ENCODE assay signal across 15 mouse cellular contexts in the genomic region with DNA sequence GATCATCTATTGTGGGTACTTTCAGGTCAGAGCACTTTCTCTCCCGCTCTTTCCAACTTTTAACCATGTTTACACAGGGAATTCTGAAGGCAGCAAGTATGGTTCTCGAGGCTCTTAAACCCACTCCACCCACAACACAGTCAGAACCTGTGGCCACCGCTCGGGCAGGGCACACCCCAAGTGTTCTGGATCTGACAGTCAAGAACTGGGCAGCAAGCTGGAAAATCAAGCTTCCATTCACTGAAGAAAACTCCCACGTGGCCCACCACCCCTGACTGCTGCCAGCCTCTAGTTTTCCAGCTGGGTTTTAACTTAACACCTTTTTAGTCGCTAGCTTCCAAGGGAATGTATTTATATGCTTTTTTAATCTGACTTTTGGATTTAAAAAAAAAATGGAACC.
DNase-seq lines count a peak whose midpoint lies in the region; ATAC-seq and TF ChIP-seq lines count a peak whose summit lies in the region.
"Had no signal": no experiment of that assay in that cellular context is flagged by ENCODE, and none has a peak within 500 bp of the region (broad histone marks: within the 10 kb centered on the region; RNA-seq: fewer than 3 reads in every experiment).

No protein-coding gene starts in this region.

- no peak overlapping the region for H3K27ac ChIP-seq in heart, embryonic 12.5 days (ENCODE audit: poor library complexity, severe bottlenecking)
- H3K27ac ChIP-seq: hindbrain, embryonic 13.5 days; liver, embryonic 13.5 days; midbrain, embryonic 13.5 days had no signal

- peak; percentile 84 for DNase-seq in heart, adult 11 months
- DNase-seq in forelimb bud, embryonic 11.5 days (ENCODE audit: low read depth, low spot score): peak; percentile 35
- peak; percentile 38 for DNase-seq in lung, adult 2 months
- peak; percentile 70 for DNase-seq in lung, postnatal 36 days
- DNase-seq in ovary, adult 18-20 months (ENCODE audit: low spot score): no peak
- DNase-seq: B cell, adult 2 months; cerebellum, adult 18-20 months; cerebellum, postnatal 36 days; liver, embryonic 13.5 days; thymus, adult 18-20 months had no signal

- no peak for ATAC-seq in heart, embryonic 12.5 days (ENCODE audit: insufficient number of reproducible peaks, low FRiP score)
- no peak for ATAC-seq in cerebellum, adult (ENCODE audit: insufficient number of reproducible peaks, low FRiP score, low TSS enrichment)
- ATAC-seq: intestine, embryonic 16.5 days; midbrain, embryonic 13.5 days had no signal

- no peak overlapping the region for H3K9ac ChIP-seq in heart, embryonic 12.5 days
- H3K9ac ChIP-seq: hindbrain, embryonic 13.5 days; liver, embryonic 13.5 days; midbrain, embryonic 13.5 days had no signal

- H3K27me3 ChIP-seq in heart, embryonic 12.5 days (replicated peaks): peaks cover 62% of the 10 kb centered on the region
- H3K27me3 ChIP-seq: midbrain, embryonic 13.5 days had no signal

- no peak overlapping the region for H3K4me2 ChIP-seq in heart, embryonic 12.5 days
- H3K4me2 ChIP-seq: hindbrain, embryonic 13.5 days; liver, embryonic 13.5 days; midbrain, embryonic 13.5 days had no signal

- TF ChIP-seq CTCF in lung, adult 2 months (IDR thresholded peaks at IDR 0.05; ENCODE audit: insufficient read depth, low read length): no peak

- H3K4me3 ChIP-seq in heart, embryonic 12.5 days: no peak overlapping the region
- no peak overlapping the region for H3K4me3 ChIP-seq in lung, adult 2 months (replicated peaks; ENCODE audit: extremely low read depth, low read depth, low read length)
- H3K4me3 ChIP-seq: hindbrain, embryonic 13.5 days; liver, embryonic 13.5 days; midbrain, embryonic 13.5 days had no signal

- 71% methylated on average over 6 of the region's 6 CpGs for WGBS in heart, embryonic 12.5 days
- 58% methylated on average over 6 of the region's 6 CpGs for WGBS in lung, adult 2 months

- H3K36me3 ChIP-seq in heart, embryonic 12.5 days: no peaks in the 10 kb centered on the region
- H3K36me3 ChIP-seq: hindbrain, embryonic 13.5 days; liver, embryonic 13.5 days; midbrain, embryonic 13.5 days had no signal

- H3K4me1 ChIP-seq in heart, embryonic 12.5 days (replicated peaks): peaks cover 17% of the 10 kb centered on the region
- H3K4me1 ChIP-seq in lung, adult 2 months (ENCODE audit: control insufficient read depth, insufficient read depth, low read length): peaks cover 4% of the 10 kb centered on the region; the same call in 1 of the 2 replicates
- H3K4me1 ChIP-seq: liver, embryonic 13.5 days; midbrain, embryonic 13.5 days had no signal

- H3K9me3 ChIP-seq in heart, embryonic 12.5 days (replicated peaks): no peaks in the 10 kb centered on the region
- H3K9me3 ChIP-seq: hindbrain, embryonic 13.5 days; liver, embryonic 13.5 days; midbrain, embryonic 13.5 days had no signal

- TF ChIP-seq POLR2A in lung, adult 2 months (IDR thresholded peaks at IDR 0.05; ENCODE audit: borderline replicate concordance, extremely low read depth, low read depth, low read length): no peak
